Mouse (Mus musculus) ES-Bruce4 (cell line): ENCODE measurements around the gene Tap1. TPM values are rescaled to one million over a fixed set of nuclear protein-coding genes. Genes with fewer than 3 reads are reported as not detected.

Experiments
- H3K27ac ChIP-seq: 2 replicates; pipeline ENCODE4 v1.5.1; 2012; ENCODE audit warnings: low read length, inconsistent platforms; ENCODE audit not compliant: insufficient read depth
- H3K27me3 ChIP-seq: 2 replicates; pipeline ENCODE4 v1.6.1; 2012; ENCODE audit warnings: mild to moderate bottlenecking, low read length, inconsistent platforms; ENCODE audit not compliant: control insufficient read depth, poor library complexity, insufficient read depth, severe bottlenecking
- H3K36me3 ChIP-seq: 2 replicates; pipeline ENCODE4 v1.6.1; 2012; ENCODE audit warnings: inconsistent platforms, mild to moderate bottlenecking, low read length, moderate library complexity; ENCODE audit not compliant: control insufficient read depth, poor library complexity, insufficient read depth, severe bottlenecking
- H3K4me1 ChIP-seq: one replicate; pipeline ENCODE4 v1.8.1; 2011; ENCODE audit warnings: low read length; ENCODE audit not compliant: control insufficient read depth, insufficient read depth
- H3K4me3 ChIP-seq: 2 replicates; pipeline ENCODE4 v1.5.1; 2011; ENCODE audit warnings: low read depth, mild to moderate bottlenecking, low read length
- H3K9ac ChIP-seq: 2 replicates; pipeline ENCODE4 v1.6.1; 2012; ENCODE audit warnings: low read depth, mild to moderate bottlenecking, inconsistent platforms; ENCODE audit not compliant: poor library complexity, severe bottlenecking
- H3K9me3 ChIP-seq: replicated peaks from 2 replicates; pipeline ENCODE4 v1.6.1; 2012; ENCODE audit warnings: mild to moderate bottlenecking, low read length, inconsistent platforms; ENCODE audit not compliant: control insufficient read depth, poor library complexity, insufficient read depth, severe bottlenecking
- CTCF ChIP-seq: IDR thresholded peaks from one replicate; pipeline ENCODE4 v1.8.1; 2011; ENCODE audit warnings: low read depth, low read length
- EP300 ChIP-seq: IDR thresholded peaks from 2 replicates; pipeline ENCODE4 v1.6.1; 2011; ENCODE audit warnings: low read depth, low read length; ENCODE audit not compliant: insufficient read depth
- POLR2A ChIP-seq: IDR thresholded peaks from one replicate; pipeline ENCODE4 v1.8.1; 2011; ENCODE audit warnings: low read length; ENCODE audit not compliant: insufficient read depth
- polyA plus RNA-seq: library from polyadenylated mRNA; stranded (reverse); fragments of >200 nt; gene quantifications from 2 replicates; pipeline ENCODE4 v1.2.4, GENCODE M21; 2011; ENCODE audit warnings: low read depth; ENCODE audit not compliant: missing spikeins, insufficient read depth, insufficient read length

Tap1 gene
- polyA plus RNA-seq, 1 experiment, result 24.6 TPM

DNA sequence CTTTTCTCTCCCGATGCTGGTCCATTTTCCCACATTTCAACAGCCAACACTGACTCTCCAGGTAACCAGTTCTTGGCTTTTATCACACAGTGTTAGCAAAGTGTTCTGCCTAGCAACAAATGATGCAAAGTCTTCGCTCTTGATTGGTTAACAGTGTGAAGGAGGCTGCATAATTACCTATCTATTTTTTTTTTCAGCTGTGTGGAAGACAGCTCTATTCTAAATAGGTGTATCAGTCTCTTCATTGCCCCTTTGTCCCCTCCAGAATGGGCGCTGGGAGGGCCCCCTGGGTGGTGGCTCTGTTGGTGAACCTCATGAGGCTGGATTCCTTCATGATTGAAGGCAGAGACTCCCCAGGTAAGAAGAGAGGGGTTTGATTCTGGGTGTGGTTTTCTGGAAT, 51.4 kb downstream of the Tap1 start, which contains the start of gene H2-Ob:
Gene H2-Ob, plus strand, starts transcription at position 198 of the 400 bp plus-strand sequence.
- no peaks in the 10 kb centered on the region for H3K4me1 ChIP-seq
- no peak within 1 kb of the TSS for H3K9ac ChIP-seq
- H3K9me3 ChIP-seq, result peaks cover 8% of the 10 kb centered on the region
- no peaks in the 10 kb centered on the region for H3K36me3 ChIP-seq
- H3K27ac ChIP-seq, result no peak within 1 kb of the TSS
- H3K4me3 ChIP-seq, result no peak within 1 kb of the TSS
- no peaks in the 10 kb centered on the region for H3K27me3 ChIP-seq
- TF ChIP-seq CTCF, result no peak

DNA sequence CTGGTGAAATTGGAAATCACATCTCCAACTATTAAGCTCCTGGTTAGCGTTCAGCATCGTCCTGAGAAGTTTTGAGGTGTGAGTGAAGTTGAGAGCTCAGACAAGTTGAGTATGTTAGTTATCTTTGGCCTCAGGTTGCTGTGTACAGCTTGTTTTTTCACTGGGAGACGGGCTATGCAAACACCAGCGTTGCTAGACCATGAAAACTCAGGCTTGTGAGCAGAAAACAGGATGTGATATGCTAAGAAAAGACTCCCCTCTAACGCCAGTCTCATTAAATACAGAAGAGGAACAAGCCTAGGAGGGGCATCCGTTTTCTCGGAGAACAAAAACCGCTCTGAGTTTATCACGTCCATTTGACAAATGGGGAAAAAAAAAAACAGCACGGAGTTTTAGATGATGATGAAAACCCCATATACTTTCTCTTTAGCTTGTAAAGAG, 52.3 kb downstream of the Tap1 start:
- TF ChIP-seq POLR2A (no peak), CTCF (no peak), EP300 (no peak)
- H3K36me3 ChIP-seq, result no peaks in the 10 kb centered on the region
- no peak overlapping the region for H3K27ac ChIP-seq

GRCm38 (mm10) chr17:34240366-34240765, 53.0 kb downstream of the Tap1 start:
- no peaks in the 10 kb centered on the region for H3K9me3 ChIP-seq
- no peaks in the 10 kb centered on the region for H3K4me1 ChIP-seq
- H3K27ac ChIP-seq, result no peak overlapping the region
- H3K4me3 ChIP-seq, result no peak overlapping the region
- no peaks in the 10 kb centered on the region for H3K36me3 ChIP-seq
- TF ChIP-seq EP300 (no peak), POLR2A (no peak), CTCF (no peak)
- H3K27me3 ChIP-seq, result no peaks in the 10 kb centered on the region
- H3K9ac ChIP-seq, result no peak overlapping the region

More for the DNA sequence above, 52.3 kb downstream of the Tap1 start:
- no peaks in the 10 kb centered on the region for H3K27me3 ChIP-seq
- H3K9me3 ChIP-seq, result peaks cover 3% of the 10 kb centered on the region; the same call in 1 of the 2 replicates
- no peaks in the 10 kb centered on the region for H3K4me1 ChIP-seq
- no peak overlapping the region for H3K9ac ChIP-seq
- no peak overlapping the region for H3K4me3 ChIP-seq

GRCm38 (mm10) chr17:34240916-34241315, 53.6 kb downstream of the Tap1 start:
- Histone ChIP-seq H3K4me3 (no peak overlapping the region), H3K9ac (no peak overlapping the region), H3K4me1 (no peaks in the 10 kb centered on the region), H3K27me3 (no peaks in the 10 kb centered on the region), H3K36me3 (no peaks in the 10 kb centered on the region), H3K27ac (no peak overlapping the region), H3K9me3 (no peaks in the 10 kb centered on the region)
- TF ChIP-seq CTCF, result no peak
- no peak for TF ChIP-seq POLR2A
- no peak for TF ChIP-seq EP300

DNA sequence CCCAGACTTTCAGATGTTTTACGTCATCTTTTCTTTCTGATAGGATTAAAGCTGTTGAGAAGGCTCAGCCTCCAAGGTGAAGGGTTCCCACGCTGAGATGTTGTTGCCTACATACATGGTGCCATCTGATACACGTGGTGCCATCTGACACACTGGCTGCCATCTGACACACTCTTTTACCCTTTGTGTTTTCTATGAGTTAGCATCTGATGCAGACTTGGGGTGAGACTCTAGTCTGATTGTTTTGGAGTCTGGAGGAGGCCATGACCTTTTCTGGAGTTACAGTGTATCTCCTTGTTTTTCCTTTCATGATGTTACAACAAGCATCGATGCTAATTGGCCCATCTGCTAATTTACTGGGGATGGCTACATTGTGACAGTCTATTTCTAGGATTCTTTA, 57.3 kb downstream of the Tap1 start:
- no peak overlapping the region for H3K27ac ChIP-seq
- TF ChIP-seq POLR2A (no peak), CTCF (no peak), EP300 (no peak)
- no peaks in the 10 kb centered on the region for H3K27me3 ChIP-seq
- H3K9ac ChIP-seq, result no peak overlapping the region
- H3K36me3 ChIP-seq, result no peaks in the 10 kb centered on the region
- H3K4me3 ChIP-seq, result no peak overlapping the region
- H3K4me1 ChIP-seq, result no peaks in the 10 kb centered on the region
- no peaks in the 10 kb centered on the region for H3K9me3 ChIP-seq

Other genes starting within 250 kb of the Tap1 start
- 146 and 152 TPM in 2 replicates for gene Pfdn6, start 247.2 kb upstream of the Tap1 start, polyA plus RNA-seq
- gene Wdr46, start 246.9 kb upstream of the Tap1 start, polyA plus RNA-seq, result 25.3 and 30.2 TPM in 2 replicates
- gene B3galt4, start 236.1 kb upstream of the Tap1 start, polyA plus RNA-seq, result 3.6 and 4.2 TPM in 2 replicates
- 18.3 and 19.0 TPM in 2 replicates for gene Vps52, start 231.7 kb upstream of the Tap1 start, polyA plus RNA-seq
- 2,174 TPM in 2 replicates for gene Rps18, start 231.6 kb upstream of the Tap1 start, polyA plus RNA-seq
- gene H2-K1, start 187.2 kb upstream of the Tap1 start, polyA plus RNA-seq, result 98.4 and 103 TPM in 2 replicates
- 8.1 and 11.4 TPM in 2 replicates for gene Ring1, start 162.9 kb upstream of the Tap1 start, polyA plus RNA-seq
- 19.0 and 26.1 TPM in 2 replicates for gene H2-Ke6, start 159.5 kb upstream of the Tap1 start, polyA plus RNA-seq
- 57.2 and 68.8 TPM in 2 replicates for gene Slc39a7, start 155.9 kb upstream of the Tap1 start, polyA plus RNA-seq
- gene Rxrb, start 155.7 kb upstream of the Tap1 start, polyA plus RNA-seq, result 37.7 and 38.2 TPM in 2 replicates
- gene Col11a2, start 148.1 kb upstream of the Tap1 start, polyA plus RNA-seq, result 0.82 and 0.85 TPM in 2 replicates
- gene H2-Oa, start 95.2 kb upstream of the Tap1 start, polyA plus RNA-seq, result 1.4 TPM in 1 of 2 replicates, not detected in the other
- 5.9 and 8.3 TPM in 2 replicates for gene H2-DMa, start 68.0 kb upstream of the Tap1 start, polyA plus RNA-seq
- gene Brd2, start 64.9 kb upstream of the Tap1 start, polyA plus RNA-seq, result 190 and 199 TPM in 2 replicates
- not detected in 2 replicates for gene H2-DMb2, start 44.2 kb upstream of the Tap1 start, polyA plus RNA-seq
- 0.65 and 1.1 TPM in 2 replicates for gene H2-DMb1, start 34.5 kb upstream of the Tap1 start, polyA plus RNA-seq
- gene Psmb9, start 211 bp downstream of the Tap1 start, polyA plus RNA-seq, result 8.7 and 10.2 TPM in 2 replicates
- gene Psmb8, start 10.2 kb downstream of the Tap1 start, polyA plus RNA-seq, result 20.5 and 27.6 TPM in 2 replicates
- 18.8 and 22.7 TPM in 2 replicates for gene Tap2, start 16.0 kb downstream of the Tap1 start, polyA plus RNA-seq
- not detected in 2 replicates for gene H2-Ob, start 51.4 kb downstream of the Tap1 start, polyA plus RNA-seq
- 2.3 and 2.4 TPM in 2 replicates for gene H2-Ab1, start 70.1 kb downstream of the Tap1 start, polyA plus RNA-seq
- not detected in 2 replicates for gene H2-Aa, start 100.3 kb downstream of the Tap1 start, polyA plus RNA-seq
- 2.8 and 4.6 TPM in 2 replicates for gene H2-Eb1, start 118.3 kb downstream of the Tap1 start, polyA plus RNA-seq
- gene H2-Eb2, start 138.1 kb downstream of the Tap1 start, polyA plus RNA-seq, result not detected in 2 replicates
- not detected in 2 replicates for gene Btnl2, start 167.3 kb downstream of the Tap1 start, polyA plus RNA-seq
- 0.28 TPM in 1 of 2 replicates, not detected in the other for gene Btnl1, start 189.6 kb downstream of the Tap1 start, polyA plus RNA-seq
- gene BC051142, start 211.3 kb downstream of the Tap1 start, polyA plus RNA-seq, result not detected in 2 replicates